Mouse (Mus musculus): ENCODE results near the gene Slitrk2.

Gene Slitrk2

DNA sequence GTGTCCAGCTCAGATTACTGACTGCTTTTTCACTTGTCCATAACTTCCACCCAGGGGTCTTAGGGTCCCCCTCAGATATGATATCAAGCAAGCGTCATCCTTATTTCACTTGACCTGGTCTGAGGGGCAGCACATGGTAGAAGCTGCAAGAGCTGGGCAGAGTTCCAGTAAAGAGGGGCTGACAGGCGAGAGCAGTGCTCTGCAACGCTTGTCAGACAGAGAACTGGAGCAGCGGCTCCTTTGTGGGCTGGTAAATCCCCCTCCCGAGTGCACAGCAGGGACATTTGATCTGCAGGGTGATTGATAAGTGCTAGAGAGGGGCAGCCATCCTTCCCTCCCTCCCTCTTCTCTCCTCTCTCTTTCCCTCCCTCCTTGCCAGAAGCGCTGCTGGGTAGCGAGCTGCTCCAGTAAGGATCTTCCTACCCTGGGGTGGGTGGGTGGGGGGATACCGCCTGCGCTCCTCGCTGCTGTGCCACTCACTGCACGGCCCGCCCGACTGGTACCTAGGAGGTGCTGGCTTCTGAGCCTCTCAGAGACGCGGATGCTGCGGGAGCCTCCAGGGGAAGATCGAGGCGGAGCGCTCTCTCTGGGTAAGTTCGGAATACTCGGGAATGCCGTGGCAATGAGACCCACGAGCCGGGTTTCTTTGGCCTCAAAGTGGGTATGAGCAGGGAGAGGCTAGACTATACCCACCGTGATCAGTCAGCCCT lies at the start of gene Slitrk2:
Slitrk2 (plus strand) TSS at position 408 of the 710 bp plus-strand sequence.
- no peak for DNase-seq

DNA sequence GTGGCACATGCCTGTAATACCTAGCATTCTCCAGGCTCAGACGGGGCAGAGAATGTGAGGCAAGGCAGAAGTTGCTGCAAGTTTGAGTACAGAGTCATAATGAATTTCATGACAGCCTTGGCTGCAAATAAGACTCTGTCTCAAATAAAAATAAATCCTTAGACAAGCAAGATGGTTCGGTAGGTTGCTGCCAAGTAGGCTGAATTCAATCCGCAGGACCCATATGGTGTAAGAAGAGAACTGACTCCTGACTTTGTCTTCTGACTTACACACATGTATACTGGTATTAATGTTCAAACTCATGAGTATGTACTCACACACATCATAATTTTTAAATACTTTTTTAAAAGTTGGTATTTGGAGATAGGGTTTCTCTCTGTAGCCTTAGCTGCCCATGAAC lies 43.6 kb upstream of the Slitrk2 start:
- DNase-seq, result no peak

DNA sequence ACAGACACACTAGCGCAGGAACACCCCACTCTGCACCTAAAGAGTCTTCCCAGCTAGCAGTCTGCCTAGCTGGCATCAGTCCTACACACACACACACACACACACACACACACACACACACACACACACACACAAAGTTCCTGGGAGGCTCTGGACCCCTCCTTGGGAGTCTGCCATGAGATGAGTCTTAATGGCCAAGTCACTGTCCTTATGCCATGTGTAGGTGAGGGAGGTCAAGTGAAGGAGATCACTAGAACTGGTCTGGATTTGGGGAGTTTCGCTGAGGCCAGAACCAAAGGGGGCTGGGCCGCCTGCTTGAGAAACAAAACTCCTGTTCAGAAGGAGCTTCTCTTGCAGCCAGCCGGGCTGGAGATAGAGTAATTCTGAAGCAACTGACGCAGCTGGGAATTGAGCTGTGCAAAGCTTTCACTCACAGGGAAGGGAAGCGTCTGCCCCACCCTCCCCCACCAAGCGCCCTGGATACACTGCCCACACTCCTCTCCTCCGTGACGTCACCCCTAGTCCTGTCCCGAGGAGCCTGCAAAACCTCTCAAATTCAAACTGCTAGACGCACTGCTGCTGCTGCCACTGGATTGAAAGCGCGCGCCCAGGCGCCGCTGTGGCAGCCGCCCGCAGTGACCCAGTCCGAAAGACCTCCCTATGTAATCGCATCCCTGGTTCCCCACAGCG lies 3.5 kb downstream of the Slitrk2 start:
- DNase-seq, result no peak

DNA sequence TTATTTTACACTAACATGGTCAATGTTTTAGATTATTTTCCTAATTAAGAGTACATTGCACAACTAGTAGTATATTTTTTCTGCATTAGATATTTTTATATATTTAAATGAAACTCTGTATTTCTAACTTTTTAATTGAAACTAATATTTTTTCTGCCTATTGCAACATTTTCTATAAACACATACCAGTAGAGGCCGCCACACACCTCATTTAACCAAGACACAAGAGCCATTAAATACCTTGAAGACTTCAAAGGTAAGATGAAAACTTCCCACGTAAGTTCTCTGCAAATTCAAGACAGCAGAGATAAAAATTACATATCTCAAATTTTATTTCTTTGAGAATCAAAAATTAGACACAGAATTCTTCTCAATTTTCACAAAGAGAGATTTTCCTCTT lies 8.2 kb downstream of the Slitrk2 start:
- DNase-seq, result no peak

DNA sequence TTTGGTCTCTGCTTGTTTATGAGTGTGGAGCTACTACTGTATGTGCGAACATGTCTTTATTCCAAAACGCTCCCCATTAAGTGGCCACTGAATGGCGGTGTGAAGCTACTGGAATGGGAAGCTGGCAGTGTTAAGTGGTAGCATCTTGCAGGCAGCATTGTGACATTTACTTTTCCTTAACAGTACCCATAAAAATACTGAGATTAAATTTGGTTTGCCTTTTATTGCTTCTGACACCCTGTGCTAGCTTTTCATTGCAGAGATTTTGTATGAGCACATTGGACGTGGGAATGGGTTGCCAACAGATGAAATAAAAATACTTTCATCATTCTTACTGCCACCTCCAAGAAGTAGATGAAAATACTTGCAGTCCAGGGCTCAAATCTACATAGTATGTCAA lies 27.8 kb downstream of the Slitrk2 start:
- DNase-seq, result no peak

DNA sequence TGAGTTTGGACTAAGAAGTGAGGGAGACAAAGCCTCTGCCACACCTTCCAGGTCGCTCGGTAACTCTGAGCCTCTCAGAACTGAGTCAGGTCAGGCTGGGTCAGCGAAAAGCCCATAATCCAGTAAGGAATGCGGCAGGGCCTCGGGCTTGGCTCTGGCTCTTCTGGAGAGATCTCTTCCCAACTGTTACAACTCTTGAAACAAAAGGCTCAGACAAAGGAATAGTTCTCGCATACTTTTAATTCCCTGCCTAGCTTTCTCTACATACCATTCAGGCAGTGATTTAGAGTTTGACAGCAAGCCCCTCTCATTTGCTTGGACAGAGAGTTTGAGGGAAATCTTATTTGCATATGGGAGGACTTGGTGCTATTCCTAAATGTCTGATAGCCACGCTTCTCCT lies 29.5 kb downstream of the Slitrk2 start:
- DNase-seq, result no peak

Measured in kidney, adult 8-10 months (tissue).